Mouse (Mus musculus) bone marrow, adult 2 months (tissue): ENCODE results near the gene Car9. TPM values are rescaled to one million over a fixed set of nuclear protein-coding genes. Genes with fewer than 3 reads are reported as not detected.

Experiments
- H3K27ac ChIP-seq: fragments of 200-500 bp; 2 replicates; pipeline ENCODE4 v1.5.1; 2012; ENCODE audit warnings: low read depth, mild to moderate bottlenecking, control low read depth, inconsistent platforms, low read length; ENCODE audit not compliant: control insufficient read depth, poor library complexity, insufficient read depth
- H3K4me1 ChIP-seq: fragments of 200-500 bp; 2 replicates; pipeline ENCODE4 v1.6.1; 2011; ENCODE audit warnings: low read length; ENCODE audit not compliant: control insufficient read depth, insufficient read depth
- H3K4me3 ChIP-seq: fragments of 200-500 bp; replicated peaks from 2 replicates; pipeline ENCODE3; 2011; ENCODE audit warnings: mild to moderate bottlenecking, low read depth, low read length, control low read depth; ENCODE audit not compliant: control insufficient read depth
- CTCF ChIP-seq: fragments of 200-500 bp; IDR thresholded peaks from 2 replicates; pipeline ENCODE4 v1.5.1; 2011; ENCODE audit warnings: low read length, control low read depth; ENCODE audit not compliant: control insufficient read depth, insufficient read depth
- POLR2A ChIP-seq: fragments of 200-500 bp; IDR thresholded peaks from 2 replicates; pipeline ENCODE4 v1.6.1; 2011; ENCODE audit warnings: low read depth, mild to moderate bottlenecking, control low read depth, low read length, borderline replicate concordance; ENCODE audit not compliant: control insufficient read depth
- WGBS: fragments of 180-500 bp; shearing (Covaris S2); methylation state at CpG from one replicate; pipeline ENCODE4 v1.1.7; 2018; 5-methylcytosine and 5-hydroxymethylcytosine counted together
- polyA plus RNA-seq: library from polyadenylated mRNA; stranded (reverse); fragments of >200 nt; gene quantifications from 2 replicates; pipeline ENCODE4 v1.2.4, GENCODE M21; 2011; ENCODE audit warnings: low replicate concordance; ENCODE audit not compliant: missing spikeins, insufficient read depth, insufficient read length

The Car9 gene
- polyA plus RNA-seq, 1 experiment, result 1.5 TPM

GRCm38 (mm10) chr4:43509109-43509508 lies 2.3 kb downstream of the Car9 start:
- H3K4me3 ChIP-seq, result peak overlapping the region; percentile 74
- no peaks in the 10 kb centered on the region; the same call in 1 of the 2 replicates for H3K4me1 ChIP-seq
- TF ChIP-seq CTCF (no peak), POLR2A (no peak)
- WGBS, result 6% methylated on average over 9 of the region's 9 CpGs
- peak overlapping the region; percentile 11 for H3K27ac ChIP-seq

- TF ChIP-seq POLR2A (no peak), CTCF (no peak)
- Histone ChIP-seq H3K4me1 (no peaks in the 10 kb centered on the region; the same call in 1 of the 2 replicates), H3K4me3 (no peak overlapping the region), H3K27ac (no peak overlapping the region)
- 81% methylated on average over 19 of the region's 19 CpGs for WGBS
Measured at GRCm38 (mm10) chr4:43511675-43512454, 5.1 kb downstream of the Car9 start.

- no peak overlapping the region for H3K4me3 ChIP-seq
- no peaks in the 10 kb centered on the region; the same call in 1 of the 2 replicates for H3K4me1 ChIP-seq
- H3K27ac ChIP-seq, result no peak overlapping the region
- TF ChIP-seq POLR2A (no peak), CTCF (no peak)
- WGBS, result 86% methylated on average over 7 of the region's 7 CpGs
Measured at GRCm38 (mm10) chr4:43512653-43513052, 5.9 kb downstream of the Car9 start.

- TF ChIP-seq POLR2A (no peak), CTCF (no peak)
- Histone ChIP-seq H3K4me3 (no peak overlapping the region), H3K27ac (no peak overlapping the region), H3K4me1 (no peaks in the 10 kb centered on the region; the same call in 1 of the 2 replicates)
- 87% methylated on average over 4 of the region's 4 CpGs for WGBS
Measured at GRCm38 (mm10) chr4:43513300-43513699, 6.5 kb downstream of the Car9 start.

GRCm38 (mm10) chr4:43513791-43514190 lies 7.0 kb downstream of the Car9 start:
- H3K4me3 ChIP-seq, result no peak overlapping the region
- TF ChIP-seq POLR2A (no peak), CTCF (no peak)
- 77% methylated on average over 4 of the region's 4 CpGs for WGBS
- H3K4me1 ChIP-seq, result no peaks in the 10 kb centered on the region; the same call in 1 of the 2 replicates
- H3K27ac ChIP-seq, result no peak overlapping the region

- TF ChIP-seq CTCF (no peak), POLR2A (no peak)
- WGBS, result 26% methylated on average over 11 of the region's 11 CpGs
Measured at GRCm38 (mm10) chr4:43515764-43516708, 9.3 kb downstream of the Car9 start.

GRCm38 (mm10) chr4:43519551-43519950 lies 12.8 kb downstream of the Car9 start:
- Histone ChIP-seq H3K4me1 (no peaks in the 10 kb centered on the region), H3K27ac (no peak overlapping the region), H3K4me3 (no peak overlapping the region)
- WGBS, result 84% methylated on average over 10 of the region's 10 CpGs
- no peak for TF ChIP-seq POLR2A
- no peak for TF ChIP-seq CTCF

More at GRCm38 (mm10) chr4:43515764-43516708, 9.3 kb downstream of the Car9 start:
- no peaks in the 10 kb centered on the region for H3K4me1 ChIP-seq
- H3K27ac ChIP-seq, result no peak overlapping the region
- H3K4me3 ChIP-seq, result no peak overlapping the region

GRCm38 (mm10) chr4:43519956-43520355 lies 13.2 kb downstream of the Car9 start:
- 28% methylated on average over 6 of the region's 6 CpGs for WGBS
- no peak overlapping the region for H3K27ac ChIP-seq
- H3K4me1 ChIP-seq, result no peaks in the 10 kb centered on the region
- H3K4me3 ChIP-seq, result no peak overlapping the region
- no peak for TF ChIP-seq CTCF
- TF ChIP-seq POLR2A, result no peak
